Mouse (Mus musculus) liver, postnatal 0 days (tissue): ENCODE measurements around the gene Slc12a8. TPM values are rescaled to one million over a fixed set of nuclear protein-coding genes. Genes with fewer than 3 reads are reported as not detected.

ENCODE experiments used
- ATAC-seq: fragments of 200-750 bp; cut with Nextera tagmentation; 2 replicates; pipeline ENCODE4 v1.8.0; 2017; ENCODE audit warnings: mild to moderate bottlenecking, moderate library complexity
- DNase-seq: peaks from one replicate; pipeline ENCODE4 v3.0.0-alpha.2; 2016
- H3K27ac ChIP-seq: fragments of 300-500 bp; sonication (generic); 2 replicates; pipeline ENCODE4 v1.5.1; 2014; ENCODE audit warnings: antibody characterized with exemption, moderate library complexity, mild to moderate bottlenecking, low read depth
- H3K27me3 ChIP-seq: fragments of 300-500 bp; sonication (generic); 2 replicates; pipeline ENCODE4 v1.6.1; 2014; ENCODE audit warnings: low read length, control low read depth, mixed read lengths; ENCODE audit not compliant: insufficient read depth
- H3K36me3 ChIP-seq: fragments of 300-500 bp; sonication (generic); replicated peaks from 2 replicates; pipeline ENCODE4 v1.6.1; 2014; ENCODE audit warnings: mild to moderate bottlenecking, control low read depth, low read length, moderate library complexity, mixed read lengths; ENCODE audit not compliant: insufficient read depth
- H3K4me1 ChIP-seq: fragments of 300-500 bp; sonication (generic); 2 replicates; pipeline ENCODE4 v1.6.1; 2014; ENCODE audit warnings: antibody characterized with exemption, mild to moderate bottlenecking, control low read depth; ENCODE audit not compliant: insufficient read depth
- H3K4me2 ChIP-seq: fragments of 300-500 bp; sonication (generic); 2 replicates; pipeline ENCODE4 v1.6.1; 2014; ENCODE audit warnings: low read depth, mild to moderate bottlenecking, low read length, moderate library complexity, mixed read lengths
- H3K4me3 ChIP-seq: fragments of 300-500 bp; sonication (generic); 2 replicates; pipeline ENCODE4 v1.5.1; 2014; ENCODE audit warnings: low read depth, low read length
- H3K9ac ChIP-seq: fragments of 300-500 bp; sonication (generic); replicated peaks from 2 replicates; pipeline ENCODE4 v1.6.1; 2014; ENCODE audit warnings: mild to moderate bottlenecking, moderate library complexity
- H3K9me3 ChIP-seq: fragments of 300-500 bp; sonication (generic); 2 replicates; pipeline ENCODE4 v1.6.1; 2016; ENCODE audit warnings: mild to moderate bottlenecking, control low read depth, low read length, mixed read lengths
- CTCF ChIP-seq: sonication (generic); IDR thresholded peaks from 2 replicates; pipeline ENCODE4 v1.5.1; 2016; ENCODE audit warnings: antibody characterized with exemption, low read depth
- EP300 ChIP-seq: IDR thresholded peaks from 2 replicates; pipeline ENCODE4 v1.6.1; 2016; ENCODE audit warnings: antibody characterized with exemption, low read depth, mild to moderate bottlenecking
- WGBS: fragments of 180-500 bp; shearing (Covaris S2); extraction: QIAGEN DNeasy Blood & Tissue Kit; methylation state at CpG from one replicate; pipeline ENCODE4 v1.1.7; 2014; ENCODE audit not compliant: insufficient replicate concordance; 5-methylcytosine and 5-hydroxymethylcytosine counted together
- polyA plus RNA-seq: library from polyadenylated mRNA; unstranded; fragments of >200 nt; fragmentation: Nextera tagmentation; extraction: Ambion mirVana; gene quantifications from 2 replicates; pipeline ENCODE4 v1.2.1, GENCODE M21; 2015

Gene Slc12a8
- polyA plus RNA-seq, 1 experiment from 2014 or later, result 0.18 TPM

DNA sequence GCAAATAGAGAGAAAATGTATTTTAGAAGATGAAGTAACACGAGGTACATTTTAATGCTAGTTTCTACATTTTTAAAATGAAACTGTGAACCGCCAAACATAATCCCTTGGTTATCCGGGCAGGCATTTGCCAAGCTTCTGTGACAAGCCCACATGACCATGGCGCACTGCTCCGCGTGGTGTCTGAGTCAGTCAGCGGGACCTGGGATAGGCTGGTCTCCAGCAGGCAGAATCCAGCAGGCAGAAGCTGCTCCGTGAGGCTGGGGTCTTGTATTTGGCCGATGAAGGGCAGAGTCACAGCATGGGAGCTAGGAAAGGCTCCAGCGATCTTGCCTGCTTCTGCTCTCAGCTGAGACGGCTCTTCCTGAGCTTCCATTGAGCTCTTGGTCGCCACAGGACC is 41.0 kb downstream of the Slc12a8 start:
- no peaks in the 10 kb centered on the region for H3K9me3 ChIP-seq
- no peak overlapping the region for H3K4me2 ChIP-seq
- H3K4me3 ChIP-seq, result no peak overlapping the region
- ATAC-seq (no peak), DNase-seq (no peak)
- H3K27ac ChIP-seq, result no peak overlapping the region
- H3K9ac ChIP-seq, result no peak overlapping the region
- 79% methylated on average over 12 of the region's 12 CpGs for WGBS
- H3K4me1 ChIP-seq, result no peaks in the 10 kb centered on the region
- H3K36me3 ChIP-seq, result no peaks in the 10 kb centered on the region
- TF ChIP-seq CTCF (no peak), EP300 (no peak)
- H3K27me3 ChIP-seq, result no peaks in the 10 kb centered on the region

DNA sequence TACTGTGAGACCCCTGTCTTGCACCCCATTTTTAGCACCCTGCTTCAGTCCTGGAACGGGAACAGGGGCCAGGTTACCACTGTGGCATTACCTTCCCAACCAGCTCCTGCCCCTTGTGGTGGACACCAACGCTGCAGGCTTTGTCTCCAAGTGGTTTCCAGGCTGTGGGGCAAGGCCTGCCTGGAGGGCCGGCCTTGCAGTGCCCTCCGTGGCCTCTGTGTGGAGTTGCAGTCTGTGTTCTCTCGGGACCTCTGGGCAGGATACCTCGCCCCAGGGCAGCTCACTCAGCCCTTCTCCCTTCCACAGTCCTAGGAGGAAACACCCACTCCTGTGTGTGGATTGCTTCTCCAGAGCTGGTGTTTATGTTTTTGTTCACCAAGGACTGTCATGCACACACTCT is 43.2 kb downstream of the Slc12a8 start:
- Histone ChIP-seq H3K4me1 (no peaks in the 10 kb centered on the region), H3K4me3 (no peak overlapping the region), H3K9me3 (no peaks in the 10 kb centered on the region), H3K36me3 (no peaks in the 10 kb centered on the region), H3K27ac (no peak overlapping the region), H3K9ac (no peak overlapping the region), H3K4me2 (no peak overlapping the region), H3K27me3 (no peaks in the 10 kb centered on the region)
- 2% methylated on average over 6 of the region's 6 CpGs for WGBS
- TF ChIP-seq CTCF (peak; percentile 90), EP300 (no peak)
- ATAC-seq (peak; percentile 93), DNase-seq (peak; percentile 84)

DNA sequence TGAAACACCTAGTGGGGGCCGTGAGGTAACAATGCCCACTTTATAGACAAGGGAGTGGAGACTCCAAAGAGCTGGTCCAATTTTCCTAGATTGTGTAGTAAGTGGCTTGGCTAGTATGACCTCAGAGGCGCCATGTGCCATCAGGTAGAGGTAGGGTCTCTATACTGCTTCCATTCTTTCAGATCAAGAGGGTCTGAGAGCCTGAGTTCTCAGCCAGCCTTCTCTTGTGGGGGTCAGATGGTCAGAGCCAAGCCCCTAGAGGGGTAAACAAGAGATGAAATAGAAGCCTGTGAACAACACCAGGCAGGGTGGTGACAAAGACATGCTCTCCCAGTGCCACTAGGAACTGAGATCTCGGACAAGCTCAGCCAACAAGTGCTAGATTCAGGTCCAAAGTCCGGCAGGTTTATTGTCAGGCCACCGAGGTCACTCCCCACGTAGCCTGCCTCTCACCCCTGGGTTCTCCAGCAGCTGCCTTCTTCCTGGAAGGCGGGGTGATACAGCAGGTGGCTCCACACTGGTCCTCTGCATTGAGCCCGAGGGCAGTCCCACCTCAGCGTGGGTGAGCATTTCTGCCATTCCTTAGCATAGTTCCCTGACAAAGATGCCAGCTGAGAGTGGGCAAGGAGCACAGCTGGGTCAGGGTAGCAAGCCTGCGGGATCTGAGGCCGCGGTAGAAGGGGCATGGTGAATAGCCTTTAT is 44.3 kb downstream of the Slc12a8 start:
- 71% methylated on average over 12 of the region's 12 CpGs for WGBS
- Histone ChIP-seq H3K27ac (no peak overlapping the region), H3K27me3 (no peaks in the 10 kb centered on the region), H3K4me1 (no peaks in the 10 kb centered on the region), H3K4me3 (no peak overlapping the region), H3K36me3 (no peaks in the 10 kb centered on the region), H3K9me3 (no peaks in the 10 kb centered on the region), H3K4me2 (no peak overlapping the region), H3K9ac (no peak overlapping the region)
- no peak for TF ChIP-seq CTCF
- no peak for TF ChIP-seq EP300
- DNase-seq (no peak), ATAC-seq (no peak)

DNA sequence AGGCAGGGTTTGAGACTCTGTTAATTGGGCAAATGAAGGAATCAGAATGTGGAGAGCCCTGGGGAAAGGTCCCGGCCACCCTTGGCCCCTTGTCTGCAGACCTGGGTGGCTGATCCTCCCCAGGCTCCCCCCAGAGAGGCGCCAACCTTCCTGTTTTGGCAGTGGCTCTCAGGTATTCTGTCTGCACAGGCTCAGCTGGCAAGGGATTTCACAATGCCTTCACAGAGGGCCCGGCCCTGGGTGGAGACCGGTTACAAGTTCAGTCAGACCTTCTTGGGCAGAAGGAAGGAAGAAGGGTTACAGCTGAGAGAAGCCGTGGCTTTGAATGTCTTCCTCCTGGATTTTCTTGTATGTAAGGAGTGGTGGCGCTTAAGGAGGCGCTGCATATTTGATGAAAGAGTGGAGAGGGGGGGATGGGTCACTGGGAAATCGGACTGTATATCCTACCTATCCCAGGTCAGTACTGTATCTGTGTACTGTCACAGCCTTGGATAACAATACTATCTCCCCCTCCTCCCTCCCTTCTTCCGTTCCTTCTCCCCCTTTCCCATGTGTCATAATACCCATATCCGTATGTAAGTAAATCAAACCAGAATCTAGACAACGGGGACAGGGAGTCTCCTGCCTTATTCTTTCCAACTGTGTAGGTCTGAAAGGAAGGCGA is 45.9 kb downstream of the Slc12a8 start:
- no peak overlapping the region for H3K4me2 ChIP-seq
- H3K4me1 ChIP-seq, result no peaks in the 10 kb centered on the region
- no peak overlapping the region for H3K4me3 ChIP-seq
- no peak overlapping the region for H3K27ac ChIP-seq
- 53% methylated on average over 12 of the region's 12 CpGs for WGBS
- TF ChIP-seq EP300 (no peak), CTCF (no peak)
- no peaks in the 10 kb centered on the region for H3K36me3 ChIP-seq
- no peaks in the 10 kb centered on the region for H3K9me3 ChIP-seq
- H3K9ac ChIP-seq, result no peak overlapping the region
- DNase-seq (no peak), ATAC-seq (no peak)
- no peaks in the 10 kb centered on the region for H3K27me3 ChIP-seq

DNA sequence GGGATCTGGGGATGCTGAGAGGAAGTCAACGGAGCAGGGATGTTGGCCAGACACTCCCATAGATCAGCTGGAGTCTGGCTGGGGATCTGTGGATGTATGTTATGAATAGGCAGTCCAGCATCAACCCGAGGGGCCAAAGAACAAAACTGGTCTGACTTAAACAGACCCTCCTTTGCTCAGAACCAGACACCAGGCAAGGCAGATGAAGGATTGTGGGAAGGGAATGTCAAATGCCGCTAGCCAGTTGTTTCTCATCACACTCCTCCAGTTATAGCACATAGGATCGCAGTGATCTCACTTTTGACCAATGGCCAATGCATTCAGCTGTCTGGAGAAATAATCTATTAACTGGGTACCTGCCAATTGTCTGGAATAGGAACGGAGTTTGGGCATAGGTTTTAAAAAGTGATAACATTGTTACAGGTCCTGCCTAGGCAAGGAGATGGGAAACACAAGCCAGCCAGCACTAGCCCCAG is 46.4 kb downstream of the Slc12a8 start:
- H3K27ac ChIP-seq, result no peak overlapping the region
- TF ChIP-seq CTCF (no peak), EP300 (no peak)
- DNase-seq, result no peak

DNA sequence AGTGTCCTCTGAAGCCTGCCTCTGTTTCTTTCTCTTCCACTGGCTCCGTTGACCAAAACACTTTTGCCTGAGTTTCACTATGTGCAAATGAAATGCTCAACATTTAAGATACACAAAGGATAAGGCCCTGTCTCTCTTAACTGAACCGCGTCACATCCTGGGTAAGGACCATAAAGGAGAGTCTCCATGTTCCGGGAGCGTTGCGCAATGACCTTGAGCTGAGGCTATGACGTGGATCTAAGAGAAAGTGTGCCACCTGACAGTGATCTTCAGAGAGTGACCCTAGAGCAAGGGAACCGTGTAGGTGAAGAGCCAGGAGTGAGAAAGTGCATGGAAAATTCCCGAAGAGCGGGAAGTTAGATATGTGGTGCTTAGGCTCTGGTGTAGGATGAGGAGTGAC is 49.3 kb downstream of the Slc12a8 start:
- no peak for TF ChIP-seq EP300
- no peak for TF ChIP-seq CTCF
- ATAC-seq, result no peak
- no peak for DNase-seq
- Histone ChIP-seq H3K27ac (no peak overlapping the region), H3K9ac (no peak overlapping the region), H3K36me3 (no peaks in the 10 kb centered on the region), H3K4me3 (no peak overlapping the region), H3K4me2 (no peak overlapping the region), H3K27me3 (no peaks in the 10 kb centered on the region), H3K4me1 (no peaks in the 10 kb centered on the region), H3K9me3 (no peaks in the 10 kb centered on the region)
- 74% methylated on average over 10 of the region's 10 CpGs for WGBS

More for the DNA sequence above, 46.4 kb downstream of the Slc12a8 start:
- Histone ChIP-seq H3K9ac (no peak overlapping the region), H3K9me3 (no peaks in the 10 kb centered on the region), H3K4me2 (no peak overlapping the region), H3K4me1 (no peaks in the 10 kb centered on the region), H3K4me3 (no peak overlapping the region), H3K27me3 (no peaks in the 10 kb centered on the region), H3K36me3 (no peaks in the 10 kb centered on the region)
- no peak for ATAC-seq
- 72% methylated on average over 5 of the region's 5 CpGs for WGBS
